ENCODE assay signal across 8 mouse cellular contexts in genomic region chr1:34439215-34439960, GRCm38 (mm10). TPM values are rescaled to one million over a fixed set of nuclear protein-coding genes. Genes with fewer than 3 reads are reported as not detected.
DNase-seq lines count a peak whose midpoint lies in the region; ATAC-seq and TF ChIP-seq lines count a peak whose summit lies in the region.

Gene Ccdc115, minus strand, starts transcription at chr1:34439672.
Gene Imp4, plus strand, starts transcription at chr1:34439851.

- no peak for TF ChIP-seq CTCF in cortical plate, adult 2 months (IDR thresholded peaks at IDR 0.05; ENCODE audit: extremely low read depth, insufficient read depth, low read length)

- peak within 1 kb of the TSS; percentile 41 for H3K27ac ChIP-seq in cortical plate, adult 2 months (ENCODE audit: insufficient read depth, low read length)

- peaks cover 36% of the 10 kb centered on the region for H3K36me3 ChIP-seq in megakaryocyte, embryonic 14.5 days (replicated peaks; ENCODE audit: low read length)

- H3K9me3 ChIP-seq in megakaryocyte, embryonic 14.5 days = no peaks in the 10 kb centered on the region

- H3K27me3 ChIP-seq in megakaryocyte, embryonic 14.5 days (replicated peaks) = no peaks in the 10 kb centered on the region

- H3K4me3 ChIP-seq in cortical plate, adult 2 months (ENCODE audit: insufficient read depth, low read length) = peak within 1 kb of the TSS; percentile 58
- H3K4me3 ChIP-seq in megakaryocyte, embryonic 14.5 days (replicated peaks) = peak within 1 kb of the TSS; percentile 99

- peak; percentile 91 for ATAC-seq in activated CD4-positive, CD25-positive, alpha-beta regulatory T cell, adult 4 months

- TF ChIP-seq POLR2A in cortical plate, adult 2 months (IDR thresholded peaks at IDR 0.05; ENCODE audit: extremely low read depth, insufficient read depth, low read length) = peak; percentile 78; the same call in 1 of the 2 replicates

- H3K4me1 ChIP-seq in cortical plate, adult 2 months (ENCODE audit: control insufficient read depth, insufficient read depth, low read length) = no peaks in the 10 kb centered on the region
- H3K4me1 ChIP-seq in megakaryocyte, embryonic 14.5 days = peaks cover 42% of the 10 kb centered on the region

- peak; percentile 90 to 94 for DNase-seq in gastrocnemius, adult 8-10 months (ENCODE audit: low spot score in 2 of 2)
- peak; percentile 99 for DNase-seq in hindlimb bud, embryonic 11.5 days (ENCODE audit: extremely low spot score, low read depth, low spot score)
- peak; percentile 94 to 96 for DNase-seq in left cerebral cortex, adult 8-10 months (ENCODE audit: low spot score in 2 of 2)
- peak; percentile 97 to 99 for DNase-seq in right cerebral cortex, postnatal 10 days (ENCODE audit: low spot score in 2 of 2)
- DNase-seq in urinary bladder, postnatal 25 days (ENCODE audit: low spot score) = peak; percentile 84

RNA-seq across cellular contexts. Expression of gene Ccdc115, which starts in this region (rescaled TPM):
- 10 to 100 TPM; 35.5 to 37.9 TPM for polyA plus RNA-seq in activated CD4-positive, CD25-positive, alpha-beta regulatory T cell, adult 4 months (2017; shearing (Covaris generic))
- 29.5 and 30.3 TPM in 2 replicates for polyA plus RNA-seq in cortical plate, adult 2 months (2012; rRNA removed)
- 10 to 100 TPM; 10.7 to 14.9 (median 13.7) TPM for total RNA-seq in gastrocnemius, adult 8-10 months (2022)
- total RNA-seq in left cerebral cortex, adult 8-10 months (2022) = 10 to 100 TPM; 15.5 to 19.7 (median 17.9) TPM
- 10.1 and 36.5 TPM in 2 replicates for polyA plus RNA-seq in megakaryocyte, embryonic 14.5 days (2012; ENCODE audit: insufficient read depth, low replicate concordance)

RNA-seq across cellular contexts. Expression of gene Imp4, which starts in this region (rescaled TPM):
- 100 to 1,000 TPM; 105 to 131 TPM for polyA plus RNA-seq in activated CD4-positive, CD25-positive, alpha-beta regulatory T cell, adult 4 months (2017; shearing (Covaris generic))
- 24.1 and 25.8 TPM in 2 replicates for polyA plus RNA-seq in cortical plate, adult 2 months (2012; rRNA removed)
- 10 to 100 TPM in 3 of 4 experiments, 1 to 10 TPM in 1; 9.4 to 13.2 (median 11.3) TPM for total RNA-seq in gastrocnemius, adult 8-10 months (2022)
- 10 to 100 TPM; 29.7 to 36.0 (median 33.1) TPM for total RNA-seq in left cerebral cortex, adult 8-10 months (2022)
- polyA plus RNA-seq in megakaryocyte, embryonic 14.5 days (2012; ENCODE audit: insufficient read depth, low replicate concordance) = 11.7 and 61.2 TPM in 2 replicates

Comparison
In these comparisons a context has a peak if more than half of its experiments do, and no peak if none do; other contexts are left out.
1. Peak in every context shown above with its lines: DNase-seq, ATAC-seq, H3K4me3 ChIP-seq and H3K27ac ChIP-seq.